Mouse (Mus musculus): Measurements from ENCODE around the gene Nkx6-2. TPM values are rescaled to one million over a fixed set of nuclear protein-coding genes. Genes with fewer than 3 reads are reported as not detected.

Gene Nkx6-2
- polyA plus RNA-seq (2015; fragmentation: Nextera tagmentation; extraction: Ambion mirVana), result not detected in 2 replicates

GRCm38 (mm10) chr7:139582595-139582994, at the start of gene Nkx6-2:
Gene Nkx6-2 (minus strand): TSS chr7:139582797.
- H3K4me2 ChIP-seq (ENCODE audit: low read depth, low read length), result no peak within 1 kb of the TSS; the same call in 1 of the 2 replicates
- H3K4me1 ChIP-seq (ENCODE audit: control insufficient read depth, low read depth, low read length), result no peaks in the 10 kb centered on the region
- WGBS (ENCODE audit: insufficient replicate concordance), result 0% methylated on average over 52 of the region's 56 CpGs
- no peaks in the 10 kb centered on the region for H3K9me3 ChIP-seq (replicated peaks; ENCODE audit: control insufficient read depth, low read length)
- no peak for ATAC-seq (ENCODE audit: low read depth)
- no peak within 1 kb of the TSS for H3K27ac ChIP-seq (ENCODE audit: low read length)
- peaks cover 87% of the 10 kb centered on the region for H3K27me3 ChIP-seq (ENCODE audit: control insufficient read depth, insufficient read depth, low read depth, low read length)
- peak within 1 kb of the TSS; percentile 23 for H3K4me3 ChIP-seq (ENCODE audit: low read depth, low read length)
- H3K36me3 ChIP-seq (ENCODE audit: control insufficient read depth, insufficient read depth), result no peaks in the 10 kb centered on the region
- H3K9ac ChIP-seq (ENCODE audit: low read depth, low read length), result no peak within 1 kb of the TSS

GRCm38 (mm10) chr7:139625156-139625555, 42.6 kb upstream of the Nkx6-2 start:
- Histone ChIP-seq H3K9me3 (replicated peaks; ENCODE audit: control insufficient read depth, low read length) (no peaks in the 10 kb centered on the region), H3K36me3 (ENCODE audit: control insufficient read depth, insufficient read depth) (no peaks in the 10 kb centered on the region), H3K4me2 (ENCODE audit: low read depth, low read length) (no peak overlapping the region), H3K4me1 (ENCODE audit: control insufficient read depth, low read depth, low read length) (no peaks in the 10 kb centered on the region), H3K9ac (ENCODE audit: low read depth, low read length) (no peak overlapping the region), H3K27me3 (ENCODE audit: control insufficient read depth, insufficient read depth, low read depth, low read length) (no peaks in the 10 kb centered on the region), H3K27ac (ENCODE audit: low read length) (no peak overlapping the region), H3K4me3 (ENCODE audit: low read depth, low read length) (no peak overlapping the region)
- no peak for ATAC-seq (ENCODE audit: low read depth)
- WGBS (ENCODE audit: insufficient replicate concordance), result 60% methylated on average over 9 of the region's 9 CpGs

GRCm38 (mm10) chr7:139622568-139622967, 40.0 kb upstream of the Nkx6-2 start:
- Histone ChIP-seq H3K4me3 (ENCODE audit: low read depth, low read length) (no peak overlapping the region), H3K9ac (ENCODE audit: low read depth, low read length) (no peak overlapping the region), H3K4me1 (ENCODE audit: control insufficient read depth, low read depth, low read length) (no peaks in the 10 kb centered on the region), H3K27me3 (ENCODE audit: control insufficient read depth, insufficient read depth, low read depth, low read length) (no peaks in the 10 kb centered on the region), H3K4me2 (ENCODE audit: low read depth, low read length) (no peak overlapping the region), H3K9me3 (replicated peaks; ENCODE audit: control insufficient read depth, low read length) (no peaks in the 10 kb centered on the region), H3K36me3 (ENCODE audit: control insufficient read depth, insufficient read depth) (no peaks in the 10 kb centered on the region), H3K27ac (ENCODE audit: low read length) (no peak overlapping the region)
- no peak for ATAC-seq (ENCODE audit: low read depth)
- 75% methylated on average over 13 of the region's 13 CpGs for WGBS (ENCODE audit: insufficient replicate concordance)

GRCm38 (mm10) chr7:139615767-139616766, 33.5 kb upstream of the Nkx6-2 start:
- H3K9ac ChIP-seq (ENCODE audit: low read depth, low read length), result no peak overlapping the region
- no peaks in the 10 kb centered on the region for H3K9me3 ChIP-seq (replicated peaks; ENCODE audit: control insufficient read depth, low read length)
- no peak overlapping the region for H3K4me3 ChIP-seq (ENCODE audit: low read depth, low read length)
- ATAC-seq (ENCODE audit: low read depth), result no peak
- 56% methylated on average over 12 of the region's 12 CpGs for WGBS (ENCODE audit: insufficient replicate concordance)
- H3K36me3 ChIP-seq (ENCODE audit: control insufficient read depth, insufficient read depth), result no peaks in the 10 kb centered on the region
- no peak overlapping the region for H3K4me2 ChIP-seq (ENCODE audit: low read depth, low read length)
- H3K27me3 ChIP-seq (ENCODE audit: control insufficient read depth, insufficient read depth, low read depth, low read length), result no peaks in the 10 kb centered on the region
- H3K4me1 ChIP-seq (ENCODE audit: control insufficient read depth, low read depth, low read length), result no peaks in the 10 kb centered on the region
- H3K27ac ChIP-seq (ENCODE audit: low read length), result no peak overlapping the region

GRCm38 (mm10) chr7:139610328-139610727, 27.7 kb upstream of the Nkx6-2 start:
- H3K4me2 ChIP-seq (ENCODE audit: low read depth, low read length), result no peak overlapping the region

GRCm38 (mm10) chr7:139595862-139596261, 13.3 kb upstream of the Nkx6-2 start:
- Histone ChIP-seq H3K27ac (ENCODE audit: low read length) (no peak overlapping the region), H3K9ac (ENCODE audit: low read depth, low read length) (no peak overlapping the region), H3K36me3 (ENCODE audit: control insufficient read depth, insufficient read depth) (no peaks in the 10 kb centered on the region), H3K4me1 (ENCODE audit: control insufficient read depth, low read depth, low read length) (no peaks in the 10 kb centered on the region), H3K27me3 (ENCODE audit: control insufficient read depth, insufficient read depth, low read depth, low read length) (no peaks in the 10 kb centered on the region; the same call in 1 of the 2 replicates), H3K4me3 (ENCODE audit: low read depth, low read length) (no peak overlapping the region), H3K4me2 (ENCODE audit: low read depth, low read length) (no peak overlapping the region), H3K9me3 (replicated peaks; ENCODE audit: control insufficient read depth, low read length) (no peaks in the 10 kb centered on the region)
- WGBS (ENCODE audit: insufficient replicate concordance), result 27% methylated on average over 6 of the region's 6 CpGs
- ATAC-seq (ENCODE audit: low read depth), result no peak

More at GRCm38 (mm10) chr7:139610328-139610727, 27.7 kb upstream of the Nkx6-2 start:
- Histone ChIP-seq H3K9me3 (replicated peaks; ENCODE audit: control insufficient read depth, low read length) (no peaks in the 10 kb centered on the region), H3K27ac (ENCODE audit: low read length) (no peak overlapping the region), H3K36me3 (ENCODE audit: control insufficient read depth, insufficient read depth) (no peaks in the 10 kb centered on the region), H3K4me3 (ENCODE audit: low read depth, low read length) (no peak overlapping the region), H3K9ac (ENCODE audit: low read depth, low read length) (no peak overlapping the region), H3K4me1 (ENCODE audit: control insufficient read depth, low read depth, low read length) (no peaks in the 10 kb centered on the region), H3K27me3 (ENCODE audit: control insufficient read depth, insufficient read depth, low read depth, low read length) (no peaks in the 10 kb centered on the region)
- ATAC-seq (ENCODE audit: low read depth), result no peak
- WGBS (ENCODE audit: insufficient replicate concordance), result 46% methylated on average over 2 of the region's 2 CpGs

- 44% methylated on average over 6 of the region's 6 CpGs for WGBS (ENCODE audit: insufficient replicate concordance)
- H3K9ac ChIP-seq (ENCODE audit: low read depth, low read length), result no peak overlapping the region
- no peak overlapping the region for H3K4me3 ChIP-seq (ENCODE audit: low read depth, low read length)
Measured at GRCm38 (mm10) chr7:139595311-139595710, 12.7 kb upstream of the Nkx6-2 start.

GRCm38 (mm10) chr7:139591311-139591710, 8.7 kb upstream of the Nkx6-2 start:
- Histone ChIP-seq H3K9me3 (replicated peaks; ENCODE audit: control insufficient read depth, low read length) (no peaks in the 10 kb centered on the region), H3K27me3 (ENCODE audit: control insufficient read depth, insufficient read depth, low read depth, low read length) (peaks cover 13% of the 10 kb centered on the region), H3K4me2 (ENCODE audit: low read depth, low read length) (no peak overlapping the region), H3K4me1 (ENCODE audit: control insufficient read depth, low read depth, low read length) (no peaks in the 10 kb centered on the region), H3K36me3 (ENCODE audit: control insufficient read depth, insufficient read depth) (no peaks in the 10 kb centered on the region), H3K4me3 (ENCODE audit: low read depth, low read length) (no peak overlapping the region), H3K27ac (ENCODE audit: low read length) (no peak overlapping the region), H3K9ac (ENCODE audit: low read depth, low read length) (no peak overlapping the region)
- WGBS (ENCODE audit: insufficient replicate concordance), result 56% methylated on average over 5 of the region's 5 CpGs
- ATAC-seq (ENCODE audit: low read depth), result no peak

More at GRCm38 (mm10) chr7:139595311-139595710, 12.7 kb upstream of the Nkx6-2 start:
- Histone ChIP-seq H3K36me3 (ENCODE audit: control insufficient read depth, insufficient read depth) (no peaks in the 10 kb centered on the region), H3K27me3 (ENCODE audit: control insufficient read depth, insufficient read depth, low read depth, low read length) (no peaks in the 10 kb centered on the region; the same call in 1 of the 2 replicates), H3K9me3 (replicated peaks; ENCODE audit: control insufficient read depth, low read length) (no peaks in the 10 kb centered on the region), H3K4me1 (ENCODE audit: control insufficient read depth, low read depth, low read length) (no peaks in the 10 kb centered on the region), H3K4me2 (ENCODE audit: low read depth, low read length) (no peak overlapping the region), H3K27ac (ENCODE audit: low read length) (no peak overlapping the region)
- ATAC-seq (ENCODE audit: low read depth), result no peak

- Histone ChIP-seq H3K4me2 (ENCODE audit: low read depth, low read length) (no peak overlapping the region), H3K9me3 (replicated peaks; ENCODE audit: control insufficient read depth, low read length) (no peaks in the 10 kb centered on the region), H3K36me3 (ENCODE audit: control insufficient read depth, insufficient read depth) (no peaks in the 10 kb centered on the region), H3K9ac (ENCODE audit: low read depth, low read length) (no peak overlapping the region), H3K27ac (ENCODE audit: low read length) (no peak overlapping the region), H3K4me3 (ENCODE audit: low read depth, low read length) (no peak overlapping the region), H3K4me1 (ENCODE audit: control insufficient read depth, low read depth, low read length) (no peaks in the 10 kb centered on the region), H3K27me3 (ENCODE audit: control insufficient read depth, insufficient read depth, low read depth, low read length) (peaks cover 24% of the 10 kb centered on the region)
- 27% methylated on average over 3 of the region's 3 CpGs for WGBS (ENCODE audit: insufficient replicate concordance)
- ATAC-seq (ENCODE audit: low read depth), result no peak; the same call in 1 of the 2 replicates
Measured at GRCm38 (mm10) chr7:139590302-139590701, 7.7 kb upstream of the Nkx6-2 start.

Measured in liver, embryonic 16.5 days (tissue).